Mouse (Mus musculus): ENCODE measurements around the gene Gm5797. TPM values are rescaled to one million over a fixed set of nuclear protein-coding genes. Genes with fewer than 3 reads are reported as not detected.
A peak's percentile ranks its signal among the peaks of the same experiment; 100 is the strongest.
"Not testable (repeated sequence)": the region's sequence is repeated elsewhere in the genome, so short reads cannot be mapped to it uniquely, and the experiment has no call there.

Gene Gm5797
- total RNA-seq (2021), result not detected
- long read RNA-seq, experiment 1, result 0 reads
- long read RNA-seq, experiment 2, result 0 reads

DNA sequence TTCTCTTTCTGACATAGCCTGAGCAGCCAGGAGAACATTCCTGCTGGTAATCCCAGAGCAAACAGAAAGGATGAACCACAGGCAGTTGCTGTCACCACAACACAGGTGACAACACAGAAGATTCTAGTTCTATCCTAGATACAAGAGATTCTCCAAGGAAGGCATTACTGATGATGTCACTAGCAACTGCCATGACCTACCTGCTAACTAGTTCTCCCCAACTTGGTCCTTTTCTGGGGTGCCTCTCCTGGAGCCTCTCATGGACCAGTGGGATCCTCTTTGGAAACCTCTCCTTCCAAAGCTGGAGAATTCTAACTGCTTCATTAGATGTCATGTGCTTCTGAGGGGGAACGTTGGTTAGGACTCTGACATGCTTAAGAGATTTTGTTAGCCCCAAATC, at the start of gene Gm5797:
Gene Gm5797 (minus strand): TSS at position 101 of the 400 bp plus-strand sequence.
- not testable (repeated sequence) for DNase-seq (ENCODE audit: low spot score)

DNA sequence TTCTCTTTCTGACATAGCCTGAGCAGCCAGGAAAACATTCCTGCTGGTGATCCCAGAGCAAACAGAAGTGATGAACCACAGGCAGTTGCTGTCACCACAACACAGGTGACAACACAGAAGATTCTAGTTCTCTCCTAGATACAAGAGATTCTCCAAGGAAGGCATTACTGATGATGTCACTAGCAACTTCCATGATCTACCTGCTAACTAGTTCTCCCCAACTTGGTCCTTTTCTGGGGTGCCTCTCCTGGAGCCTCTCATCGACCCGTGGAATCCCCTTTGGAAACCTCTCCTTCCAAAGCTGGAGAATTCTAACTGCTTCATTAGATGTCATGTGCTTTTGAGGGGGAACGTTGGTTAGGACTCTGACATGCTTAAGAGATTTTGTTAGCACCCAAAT, 32.8 kb upstream of the Gm5797 start, which contains the start of gene Gm8374:
Gene Gm8374 (minus strand): TSS at position 101 of the 400 bp plus-strand sequence.
- DNase-seq (ENCODE audit: low spot score), result not testable (repeated sequence)

DNA sequence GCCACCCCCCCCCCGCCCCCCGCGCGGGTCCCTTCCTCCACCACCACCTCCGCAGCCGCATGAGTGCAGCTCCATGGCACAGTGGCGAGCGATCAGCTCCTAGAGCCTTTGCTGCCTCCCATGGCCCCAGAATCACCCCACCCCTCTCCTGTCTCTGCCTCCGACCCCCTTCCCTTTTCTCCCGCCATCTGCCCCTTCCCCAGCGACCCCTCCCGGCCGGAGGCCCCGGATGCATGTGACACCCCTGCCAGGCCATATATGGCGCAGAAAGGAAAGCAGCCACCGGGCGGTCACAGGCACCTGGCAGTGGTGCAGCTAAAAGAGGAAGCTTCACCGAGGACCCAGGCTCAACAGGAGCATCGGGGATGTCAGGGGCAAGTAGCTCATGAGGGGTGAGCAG, 17.1 kb downstream of the Gm5797 start:
- not testable (repeated sequence) for DNase-seq (ENCODE audit: low spot score)

DNA sequence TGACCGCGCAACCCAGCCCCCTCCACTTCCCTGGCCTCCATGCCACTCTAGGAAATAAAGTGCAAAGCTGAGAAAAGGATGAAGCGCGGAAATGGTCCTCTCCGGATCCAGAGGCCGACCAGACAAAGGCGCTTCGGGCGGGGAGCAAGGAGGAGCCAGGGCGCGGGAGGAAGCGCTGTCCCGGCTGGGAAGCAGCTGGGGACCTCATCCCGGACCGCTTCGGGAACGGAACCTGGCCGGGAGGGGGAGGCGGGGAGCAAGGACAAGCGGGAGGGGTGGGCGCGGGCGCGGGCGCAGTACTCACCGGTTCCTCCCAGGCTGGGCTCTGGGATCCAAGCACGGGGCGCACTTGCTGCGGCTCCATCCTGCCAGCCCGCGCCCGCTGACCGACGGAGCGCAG, 17.5 kb downstream of the Gm5797 start, which contains the start of gene Gm3739:
Gene Gm3739 (minus strand): TSS at position 389 of the 400 bp plus-strand sequence.
- peak; percentile 0 for DNase-seq (ENCODE audit: low spot score)

Other genes with a start within 250 kb of the Gm5797 start
- gene Gm3696, start 231.8 kb downstream of the Gm5797 start, total RNA-seq (2021), result not detected
- gene Gm6676, start 207.0 kb downstream of the Gm5797 start, total RNA-seq (2021), result not detected
- gene Gm3512, start 157.9 kb downstream of the Gm5797 start, total RNA-seq (2021), result not detected
- gene Gm16434, start 137.9 kb downstream of the Gm5797 start, total RNA-seq (2021), result not detected
- gene Gm3727, start 67.7 kb downstream of the Gm5797 start, total RNA-seq (2021), result not detected
- under 1 TPM in 1 of 2 experiments, not detected in 1; 0.14 TPM for gene Gm3739, start 17.3 kb downstream of the Gm5797 start, total RNA-seq (2021)
- gene Gm8374, start 32.7 kb upstream of the Gm5797 start, total RNA-seq (2021), result not detected
- gene Gm3755, start 118.5 kb upstream of the Gm5797 start, total RNA-seq (2021), result not detected
- gene Gm3752, start 151.4 kb upstream of the Gm5797 start, total RNA-seq (2021), result not detected
- gene Gm3558, start 236.2 kb upstream of the Gm5797 start, total RNA-seq (2021), result under 1 TPM; 0.25 to 0.43 TPM